Mouse (Mus musculus): ENCODE results near the gene Rbbp6. TPM values are rescaled to one million over a fixed set of nuclear protein-coding genes. Genes with fewer than 3 reads are reported as not detected.

Gene Rbbp6
- total RNA-seq, 2 experiments from 2014 or later = 40.5 to 42.2 TPM

DNA sequence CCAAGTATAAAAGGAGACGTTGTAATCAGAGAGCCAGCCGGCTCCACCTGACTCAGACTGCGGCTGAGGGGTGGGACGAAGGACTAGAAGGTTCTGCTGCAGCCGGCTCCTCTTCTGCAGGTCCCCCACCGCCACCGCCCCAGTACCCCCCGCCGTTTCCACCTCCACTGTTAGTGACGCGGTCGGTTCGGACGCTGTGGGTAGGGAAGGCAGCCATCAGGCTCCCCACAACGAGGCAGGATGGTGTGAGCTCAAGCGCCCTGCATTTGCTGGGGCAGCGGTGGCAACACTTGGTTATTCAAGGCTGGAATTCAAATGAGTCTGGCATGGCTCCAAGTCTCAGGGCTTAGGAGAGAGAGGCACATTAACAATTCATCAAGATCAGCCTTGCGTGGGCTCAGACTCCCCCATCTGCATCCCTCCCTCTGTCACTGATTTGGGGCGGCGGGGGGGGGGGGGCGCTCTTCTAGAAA lies 65.3 kb downstream of the Rbbp6 start:
- peak; percentile 35 to 59 for DNase-seq
- intact Hi-C loops (cut with DNase I) = no loop called here

DNA sequence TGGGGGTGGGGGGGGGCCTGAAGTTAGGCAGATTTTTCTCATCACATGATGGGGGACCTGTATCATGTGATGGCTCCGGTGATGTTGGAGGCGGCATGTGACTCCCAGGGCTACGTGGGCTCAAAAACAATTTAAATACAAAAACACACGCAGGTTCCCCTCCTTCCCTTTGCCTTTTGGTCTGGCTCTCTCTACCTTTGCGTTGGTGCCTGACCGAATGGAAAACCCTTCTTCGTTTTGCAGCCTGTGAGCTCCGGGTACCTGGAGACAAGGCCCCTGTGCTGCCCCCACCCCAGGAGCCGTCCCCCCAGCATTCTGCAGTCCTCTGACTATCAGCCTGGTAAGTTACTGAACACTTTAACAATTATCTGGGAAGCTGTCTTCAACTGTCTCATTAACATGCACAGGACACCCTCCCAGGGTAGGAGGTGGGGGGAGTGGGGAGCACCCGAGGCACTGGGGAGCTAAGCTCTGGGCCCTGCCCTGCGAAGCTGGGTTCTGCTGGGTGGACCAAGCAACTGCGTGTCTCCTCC lies 65.8 kb downstream of the Rbbp6 start:
- DNase-seq = no peak
- intact Hi-C loops (cut with DNase I) = no loop called here

DNA sequence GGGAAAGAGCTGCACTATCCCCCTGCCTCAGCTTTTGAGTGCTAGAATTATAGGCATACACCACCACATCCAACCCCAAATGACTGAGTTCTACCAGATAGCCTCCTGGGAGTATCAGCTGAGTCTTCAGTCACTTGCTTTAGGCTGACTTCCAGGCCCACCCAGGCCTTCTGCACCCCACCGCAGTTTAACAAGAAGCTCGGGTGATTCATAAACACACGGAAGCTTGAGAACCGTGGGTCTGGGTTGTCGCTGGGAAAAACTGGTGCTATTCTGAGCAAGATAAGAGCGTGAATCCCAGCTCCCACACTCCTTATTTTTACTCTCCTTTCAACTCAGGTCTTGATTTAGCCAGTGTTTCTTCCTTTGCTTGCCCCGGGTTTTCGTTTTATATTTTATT lies 69.8 kb downstream of the Rbbp6 start:
- DNase-seq = no peak
- intact Hi-C loops (cut with DNase I) = no loop called here

DNA sequence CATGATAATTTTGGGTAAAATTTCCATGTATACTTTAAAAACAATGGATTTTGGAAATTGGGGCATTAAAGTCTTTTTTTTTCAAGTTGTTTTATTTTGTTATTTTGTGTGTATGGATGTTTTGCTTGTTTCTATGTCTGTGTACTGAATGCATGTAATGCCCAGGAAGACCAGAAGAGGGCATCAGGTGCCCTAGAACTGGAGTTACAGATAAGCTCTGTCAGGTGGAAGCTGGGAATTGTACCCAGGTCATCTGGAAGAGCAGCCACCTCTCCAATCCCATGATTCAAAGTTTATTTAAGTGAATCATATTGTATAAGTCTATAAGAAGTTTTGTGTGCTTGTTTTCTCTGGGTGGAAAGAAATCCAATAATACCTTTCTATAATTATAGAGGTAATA lies 73.8 kb downstream of the Rbbp6 start:
- DNase-seq = no peak
- intact Hi-C loops (cut with DNase I) = no loop called here

DNA sequence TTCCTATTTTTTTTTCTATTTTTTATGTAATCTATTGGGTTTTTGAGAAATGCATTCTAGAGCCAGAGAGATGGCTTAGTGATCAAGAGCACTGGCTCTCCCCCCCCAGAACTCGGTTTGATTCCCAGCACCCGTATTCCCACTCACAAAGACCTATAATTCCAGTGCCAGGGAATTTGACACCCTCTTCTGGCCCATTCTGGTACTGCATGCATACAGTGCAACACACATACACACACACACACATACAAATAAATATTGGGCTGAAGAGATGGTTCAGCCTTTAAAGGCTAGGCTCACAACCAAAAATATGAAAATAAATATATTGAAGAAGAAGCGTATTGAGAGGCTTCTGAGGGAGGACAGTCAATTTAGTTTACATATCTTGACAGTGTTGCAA lies 79.7 kb downstream of the Rbbp6 start:
- no peak for DNase-seq
- intact Hi-C loops (cut with DNase I) = no loop called here

DNA sequence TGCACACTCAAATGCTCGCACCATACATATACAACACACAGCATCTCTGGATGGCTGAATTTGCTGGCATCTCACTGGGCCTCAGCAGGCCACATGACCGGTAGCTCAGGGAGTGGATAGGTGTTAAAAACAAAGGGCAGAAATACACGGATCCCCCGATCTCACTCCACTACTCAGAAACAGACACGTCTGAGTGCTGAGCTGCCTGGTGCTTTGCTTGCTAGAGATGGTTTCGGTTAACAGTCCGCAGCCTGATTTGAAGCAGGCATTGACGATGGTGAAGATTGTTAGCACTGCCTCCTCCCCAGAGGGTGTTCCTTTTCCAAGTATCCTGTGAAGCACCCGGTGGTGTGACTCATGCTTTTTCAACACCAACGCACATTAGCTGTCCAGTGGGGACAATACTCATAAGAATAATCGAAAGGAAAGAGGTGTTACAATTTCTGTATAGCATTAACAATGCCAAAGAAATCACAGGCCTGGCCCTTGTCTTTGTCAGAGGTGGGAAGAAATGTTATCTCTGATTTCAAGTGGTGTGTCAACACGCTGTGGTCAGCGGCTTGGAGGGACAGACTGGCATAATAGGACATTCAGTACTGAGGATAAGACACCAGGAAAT lies 81.1 kb downstream of the Rbbp6 start:
- intact Hi-C loops (cut with DNase I) = no loop called here
- peak; percentile 19 to 26 for DNase-seq

Other genes with a start within 250 kb of the Rbbp6 start
- 10 to 100 TPM; 42.7 to 45.6 TPM for gene Tnrc6a, start 158.2 kb downstream of the Rbbp6 start, total RNA-seq (2021)
- gene Slc5a11, start 249.1 kb downstream of the Rbbp6 start, total RNA-seq (2021) = not detected